Mouse (Mus musculus): ENCODE measurements around the gene Mpl.

DNA sequence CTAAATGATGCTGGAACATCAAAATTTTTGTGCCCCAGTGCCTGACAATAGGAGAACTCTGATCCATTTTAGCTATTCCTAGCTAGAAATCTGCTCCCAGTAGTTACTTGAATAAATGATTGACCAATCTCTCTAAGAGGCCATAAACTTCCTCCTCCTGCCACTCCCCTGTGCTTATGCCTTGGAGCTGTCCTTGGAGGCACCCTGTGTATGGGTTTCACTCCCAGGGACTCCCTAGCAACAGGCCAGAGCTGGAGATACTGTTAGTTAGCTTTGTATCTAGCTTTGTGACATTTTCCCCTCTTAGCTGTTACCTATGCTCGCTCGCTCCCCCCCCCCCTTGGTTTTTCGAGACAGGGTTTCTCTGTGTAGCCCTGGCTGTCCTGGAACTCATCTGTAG is 35.9 kb downstream of the Mpl start:
- TF ChIP-seq POLR2A (IDR thresholded peaks at IDR 0.05; ENCODE audit: borderline replicate concordance, extremely low read depth, insufficient read depth, insufficient read length, poor library complexity, severe bottlenecking): no peak
- TF ChIP-seq CTCF (IDR thresholded peaks at IDR 0.05; ENCODE audit: borderline replicate concordance, extremely low read depth, insufficient read depth, insufficient read length): no peak
